Mouse (Mus musculus) kidney, adult 2 months (tissue): ENCODE results near the gene Tmem217.

Experiments
- CTCF ChIP-seq: fragments of 200-500 bp; conservative IDR thresholded peaks from 2 replicates; pipeline ENCODE4 v1.5.1; 2011; ENCODE audit warnings: low read depth, mild to moderate bottlenecking, control low read depth, low read length, moderate library complexity, mixed read lengths; ENCODE audit not compliant: insufficient read depth, insufficient read length
- POLR2A ChIP-seq: fragments of 200-500 bp; IDR thresholded peaks from one replicate; pipeline ENCODE4 v1.6.1; 2011; ENCODE audit warnings: low read depth, low read length, control low read depth

- TF ChIP-seq CTCF (no peak), POLR2A (no peak)
Measured at GRCm38 (mm10) chr17:29599051-29599450, 46.9 kb upstream of the Tmem217 start.
